Mouse (Mus musculus) MEL (cell line): ENCODE measurements around the gene Fas. TPM values are rescaled to one million over a fixed set of nuclear protein-coding genes. Genes with fewer than 3 reads are reported as not detected.

Experiments used
- DNase-seq: peaks from one replicate; pipeline ENCODE4 v3.0.0; 2011; ENCODE audit warnings: low read depth, low spot score
- H3K27ac ChIP-seq: 2 replicates; pipeline ENCODE4 v1.5.1; 2012; ENCODE audit warnings: low read depth, mild to moderate bottlenecking, control low read depth, low read length, moderate library complexity; ENCODE audit not compliant: control insufficient read depth
- H3K27me3 ChIP-seq, 2 experiments: fragments of 150-350 bp in 1 of 2; sonication (generic) in 1 of 2; 2 replicates each; pipeline ENCODE4 v1.6.1; 2012; ENCODE audit warnings: low read length in 2 of 2, mild to moderate bottlenecking in 2 of 2, improper control_type of control experiment in 1 of 2, moderate library complexity in 1 of 2; ENCODE audit not compliant: insufficient read depth in 2 of 2, control insufficient read depth in 1 of 2
- H3K36me3 ChIP-seq, 2 experiments: 2 replicates each; pipeline ENCODE4 v1.6.1; 2012 to 2014; ENCODE audit warnings: low read length in 2 of 2, improper control_type of control experiment in 1 of 2, inconsistent platforms in 1 of 2, mild to moderate bottlenecking in 1 of 2; ENCODE audit not compliant: insufficient read depth in 2 of 2, control insufficient read depth in 1 of 2
- H3K4me1 ChIP-seq, 2 experiments: fragments of 150-350 bp in 1 of 2; sonication (generic) in 1 of 2; 2 replicates each; pipeline ENCODE4 v1.6.1; 2012; ENCODE audit warnings: low read length in 2 of 2, improper control_type of control experiment in 1 of 2, mild to moderate bottlenecking in 1 of 2; ENCODE audit not compliant: insufficient read depth in 2 of 2, control insufficient read depth in 1 of 2
- H3K4me3 ChIP-seq, 2 experiments: fragments of 150-350 bp in 1 of 2; sonication (generic) in 1 of 2; 2 replicates each; pipeline ENCODE4 v1.5.1; 2012; ENCODE audit warnings: low read depth in 2 of 2, low read length in 2 of 2, mild to moderate bottlenecking in 2 of 2, moderate library complexity in 2 of 2, control low read depth in 1 of 2, improper control_type of control experiment in 1 of 2; ENCODE audit not compliant: control insufficient read depth in 1 of 2, insufficient read depth in 1 of 2
- H3K79me2 ChIP-seq: 2 replicates; pipeline ENCODE4 v1.6.1; 2012; ENCODE audit warnings: mild to moderate bottlenecking, low read length, moderate library complexity; ENCODE audit not compliant: control insufficient read depth, poor library complexity, insufficient read depth
- H3K9ac ChIP-seq: 2 replicates; pipeline ENCODE4 v1.6.1; 2012; ENCODE audit warnings: low read depth, mild to moderate bottlenecking, control low read depth, low read length, moderate library complexity; ENCODE audit not compliant: control insufficient read depth, poor library complexity, severe bottlenecking
- H3K9me3 ChIP-seq: fragments of 150-350 bp; sonication (generic); replicated peaks from 2 replicates; pipeline ENCODE4 v1.6.1; 2012; ENCODE audit warnings: mild to moderate bottlenecking, low read length, improper control_type of control experiment, moderate library complexity; ENCODE audit not compliant: insufficient read depth
- BHLHE40 ChIP-seq: IDR thresholded peaks from 2 replicates; pipeline ENCODE4 v1.6.1; 2012; ENCODE audit warnings: low read depth, mild to moderate bottlenecking, inconsistent platforms, low read length, improper control_type of control experiment, borderline replicate concordance
- CHD1 ChIP-seq: IDR thresholded peaks from 2 replicates; pipeline ENCODE4 v1.6.1; 2012; ENCODE audit warnings: low read depth, mild to moderate bottlenecking, inconsistent platforms, low read length, improper control_type of control experiment
- E2F4 ChIP-seq: IDR thresholded peaks from 2 replicates; pipeline ENCODE4 v1.6.1; 2011; ENCODE audit warnings: low read depth, low read length, improper control_type of control experiment, borderline replicate concordance
- ELF1 ChIP-seq: IDR thresholded peaks from 2 replicates; pipeline ENCODE4 v1.6.1; 2014; ENCODE audit warnings: low read depth, mild to moderate bottlenecking, inconsistent platforms, low read length, improper control_type of control experiment, moderate library complexity
- GABPA ChIP-seq: IDR thresholded peaks from 2 replicates; pipeline ENCODE4 v1.6.1; 2012; ENCODE audit warnings: low read depth, mild to moderate bottlenecking, inconsistent platforms, low read length, improper control_type of control experiment, moderate library complexity
- JUND ChIP-seq: IDR thresholded peaks from 2 replicates; pipeline ENCODE4 v1.6.1; 2011; ENCODE audit warnings: low read depth, mild to moderate bottlenecking, improper control_type of control experiment, low read length
- MAZ ChIP-seq: IDR thresholded peaks from 2 replicates; pipeline ENCODE4 v1.6.1; 2012; ENCODE audit warnings: low read depth, mild to moderate bottlenecking, inconsistent platforms, low read length, improper control_type of control experiment
- MXI1 ChIP-seq: IDR thresholded peaks from 2 replicates; pipeline ENCODE4 v1.6.1; 2011; ENCODE audit warnings: mild to moderate bottlenecking, low read depth, low read length, improper control_type of control experiment
- NRF1 ChIP-seq: IDR thresholded peaks from 2 replicates; pipeline ENCODE4 v1.6.1; 2014; ENCODE audit warnings: low read depth, mild to moderate bottlenecking, inconsistent platforms, low read length, improper control_type of control experiment, moderate library complexity; ENCODE audit not compliant: poor library complexity, insufficient read depth, severe bottlenecking
- TAL1 ChIP-seq: IDR thresholded peaks from 2 replicates; pipeline ENCODE4 v1.6.1; 2012; ENCODE audit warnings: mild to moderate bottlenecking, inconsistent platforms, low read length, moderate library complexity, mixed read lengths
- TBP ChIP-seq: IDR thresholded peaks from 2 replicates; pipeline ENCODE4 v1.8.0; 2011; ENCODE audit warnings: low read depth, low read length, improper control_type of control experiment
- USF1 ChIP-seq: IDR thresholded peaks from 2 replicates; pipeline ENCODE4 v1.6.1; 2014; ENCODE audit warnings: low read depth, mild to moderate bottlenecking, inconsistent platforms, low read length, improper control_type of control experiment, moderate library complexity
- ZC3H11A ChIP-seq: IDR thresholded peaks from 2 replicates; pipeline ENCODE4 v1.6.1; 2012; ENCODE audit warnings: low read depth, mild to moderate bottlenecking, inconsistent platforms, low read length, improper control_type of control experiment
- polyA plus RNA-seq, 2 experiments: library from polyadenylated mRNA; stranded (reverse) in 1 of 2; unstranded in 1 of 2; fragments of >175 nt in 1 of 2; fragments of >200 nt in 1 of 2; gene quantifications; 2 replicates each; pipeline versions ENCODE4 v1.2.1 to v1.2.4; 2012; ENCODE audit warnings: low replicate concordance in 2 of 2, low read depth in 1 of 2; ENCODE audit not compliant: insufficient read length in 2 of 2, insufficient read depth in 1 of 2, missing spikeins in 1 of 2
- total RNA-seq: library from RNA; depleted of rRNA; stranded (reverse); fragments of 300-350 nt; gene quantifications from 2 replicates; pipeline ENCODE4 v1.2.3, GENCODE M21; 2012

The Fas gene
- total and polyA plus RNA-seq, 3 experiments: not detected

DNA sequence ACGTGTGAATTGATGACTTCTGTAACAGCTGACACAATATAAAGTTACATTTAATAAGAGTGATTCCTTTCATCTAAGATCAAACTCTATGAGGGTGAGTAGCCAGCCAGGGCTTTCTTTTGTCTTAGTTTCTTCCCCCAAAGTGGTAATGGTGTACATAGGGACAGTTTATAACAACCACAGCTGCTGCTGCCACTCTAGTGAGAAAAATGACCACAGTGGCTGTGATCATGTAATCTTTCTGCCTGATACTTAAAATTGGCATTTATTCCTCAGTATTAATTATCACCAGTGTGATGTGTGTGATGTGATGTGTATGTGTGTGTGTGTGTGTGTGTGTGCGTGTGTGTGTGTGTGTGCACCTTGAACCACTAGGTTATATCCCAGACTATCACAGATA is 38.6 kb upstream of the Fas start:
- Histone ChIP-seq H3K4me1 (no peaks in the 10 kb centered on the region; a peak in 1 of 4 replicates), H3K27ac (no peak overlapping the region), H3K27me3 (no peaks in the 10 kb centered on the region; a peak in 1 of 4 replicates), H3K4me3 (no peak overlapping the region), H3K9me3 (no peaks in the 10 kb centered on the region), H3K36me3 (no peaks in the 10 kb centered on the region), H3K79me2 (no peaks in the 10 kb centered on the region)
- DNase-seq: no peak
- TF ChIP-seq MAZ: no peak
- no peak for TF ChIP-seq MXI1
- TF ChIP-seq E2F4: no peak
- no peak for TF ChIP-seq GABPA
- TF ChIP-seq, all 39 proteins: peak for 0
- no peak overlapping the region for H3K9ac ChIP-seq

GRCm38 (mm10) chr19:34252450-34252849 is 38.0 kb upstream of the Fas start:
- no peak overlapping the region for H3K4me3 ChIP-seq
- TF ChIP-seq NRF1: no peak
- no peak for TF ChIP-seq JUND
- TF ChIP-seq, all 39 proteins: peak for 0
- Histone ChIP-seq H3K27ac (no peak overlapping the region), H3K9ac (no peak overlapping the region), H3K4me1 (no peaks in the 10 kb centered on the region; a peak in 1 of 4 replicates), H3K36me3 (no peaks in the 10 kb centered on the region), H3K9me3 (no peaks in the 10 kb centered on the region), H3K79me2 (no peaks in the 10 kb centered on the region), H3K27me3 (no peaks in the 10 kb centered on the region; a peak in 1 of 4 replicates)
- no peak for DNase-seq

DNA sequence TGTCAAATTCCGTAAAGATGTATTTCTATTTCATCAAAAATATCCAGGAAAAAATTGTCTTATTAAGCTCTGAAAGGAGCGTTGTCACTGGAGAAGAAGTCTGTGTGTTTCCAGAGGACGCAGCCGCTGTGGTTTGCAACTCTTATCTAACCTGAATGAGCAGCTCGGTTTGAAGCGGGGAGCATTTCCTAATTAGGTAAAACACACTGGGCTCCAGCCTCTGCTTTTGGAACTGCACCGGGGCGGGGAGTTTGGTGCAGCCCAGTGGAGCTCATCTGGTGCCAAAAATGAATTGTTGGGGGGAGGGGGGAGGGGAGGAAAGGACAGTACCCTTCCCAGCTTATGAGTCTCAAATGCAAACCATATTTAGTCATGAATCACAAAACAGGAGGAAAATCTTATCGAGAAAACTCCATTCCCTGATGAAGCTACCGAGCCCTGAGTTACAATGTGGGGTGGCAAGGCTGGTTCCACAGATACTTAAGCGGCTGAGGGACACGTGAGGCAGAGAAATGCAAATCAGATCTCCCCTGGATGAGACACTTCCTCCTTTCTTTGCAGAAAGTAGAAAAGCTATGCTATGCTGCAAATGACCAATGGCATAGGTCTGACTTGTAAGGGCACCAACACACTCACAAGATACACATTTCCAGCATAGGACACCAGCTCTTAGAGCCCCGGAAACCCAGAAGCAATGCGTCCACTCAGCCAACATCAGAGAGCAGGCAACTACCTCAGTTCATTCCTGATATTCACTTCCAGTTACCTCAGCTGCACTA is 36.2 kb upstream of the Fas start:
- DNase-seq: peak; percentile 30
- Histone ChIP-seq H3K36me3 (no peaks in the 10 kb centered on the region), H3K4me3 (no peak overlapping the region), H3K9ac (no peak overlapping the region), H3K27me3 (no peaks in the 10 kb centered on the region; a peak in 1 of 4 replicates), H3K4me1 (no peaks in the 10 kb centered on the region; a peak in 1 of 4 replicates), H3K9me3 (no peaks in the 10 kb centered on the region), H3K27ac (no peak overlapping the region), H3K79me2 (no peaks in the 10 kb centered on the region)
- peak; percentile 62; the same call in 1 of the 2 replicates for TF ChIP-seq USF1
- no peak for TF ChIP-seq CHD1
- TF ChIP-seq ELF1: no peak
- TF ChIP-seq BHLHE40: 0 out of 2 replicates have a peak, but pooled peaks have one; percentile 53
- TF ChIP-seq ZC3H11A: no peak
- no peak for TF ChIP-seq TAL1
- TF ChIP-seq TBP: no peak
